Mouse (Mus musculus) myocyte (in vitro differentiated cells): ENCODE measurements around the gene Nfia. TPM values are rescaled to one million over a fixed set of nuclear protein-coding genes. Genes with fewer than 3 reads are reported as not detected.

Experiments
- H3K27me3 ChIP-seq: one replicate; pipeline ENCODE4 v1.6.1; 2011; ENCODE audit not compliant: control insufficient read depth, insufficient read depth, insufficient read length
- H3K36me3 ChIP-seq: one replicate; pipeline ENCODE4 v1.6.1; 2011; ENCODE audit not compliant: control insufficient read depth, insufficient read depth
- H3K4me2 ChIP-seq: one replicate; pipeline ENCODE4 v1.6.1; 2011; ENCODE audit warnings: low read depth, control low read depth
- H3K4me3 ChIP-seq: one replicate; pipeline ENCODE4 v1.5.1; 2011; ENCODE audit warnings: mild to moderate bottlenecking, control low read depth, moderate library complexity
- H3K79me2 ChIP-seq: one replicate; pipeline ENCODE4 v1.6.1; 2011; ENCODE audit not compliant: control insufficient read depth, insufficient read depth
- H3ac ChIP-seq: one replicate; pipeline ENCODE4 v1.6.1; 2011; ENCODE audit not compliant: control insufficient read depth, insufficient read length
- CEBPB ChIP-seq: IDR thresholded peaks from 2 replicates; pipeline ENCODE4 v1.6.1; 2011; ENCODE audit warnings: mild to moderate bottlenecking, moderate library complexity; ENCODE audit not compliant: poor library complexity, insufficient read depth, severe bottlenecking
- E2F4 ChIP-seq: IDR thresholded peaks from one replicate; pipeline ENCODE4 v1.6.1; 2011; ENCODE audit warnings: mild to moderate bottlenecking, control low read depth, moderate library complexity; ENCODE audit not compliant: insufficient read depth
- MAX ChIP-seq: IDR thresholded peaks from one replicate; pipeline ENCODE4 v1.6.1; 2011; ENCODE audit warnings: low read depth, mild to moderate bottlenecking, control low read depth
- MYOD1 ChIP-seq, 3 experiments: IDR thresholded peaks; one replicate each; pipeline ENCODE4 v1.6.1; 2011; ENCODE audit warnings: control low read depth in 2 of 3, low read depth in 2 of 3, mild to moderate bottlenecking in 2 of 3, moderate library complexity in 1 of 3; ENCODE audit not compliant: insufficient read length in 2 of 3, control insufficient read depth in 1 of 3
- MYOG ChIP-seq, 3 experiments: IDR thresholded peaks; one replicate each; pipeline ENCODE4 v1.6.1; 2011; ENCODE audit warnings: control low read depth in 2 of 3, low read depth in 2 of 3, mild to moderate bottlenecking in 2 of 3; ENCODE audit not compliant: insufficient read length in 2 of 3, control insufficient read depth in 1 of 3, insufficient read depth in 1 of 3
- POLR2A ChIP-seq: IDR thresholded peaks from one replicate; pipeline ENCODE4 v1.6.1; 2011; ENCODE audit warnings: low read depth, mild to moderate bottlenecking, control low read depth, moderate library complexity; ENCODE audit not compliant: insufficient read length
- POLR2AphosphoS2 ChIP-seq: IDR thresholded peaks from one replicate; pipeline ENCODE4 v1.6.1; 2011; ENCODE audit warnings: low read depth, control low read depth; ENCODE audit not compliant: insufficient read length
- REST ChIP-seq: IDR thresholded peaks from one replicate; pipeline ENCODE4 v1.6.1; 2011; ENCODE audit warnings: mild to moderate bottlenecking, control low read depth, moderate library complexity; ENCODE audit not compliant: insufficient read depth, insufficient read length
- SRF ChIP-seq: IDR thresholded peaks from one replicate; pipeline ENCODE4 v1.6.1; 2011; ENCODE audit warnings: low read depth; ENCODE audit not compliant: control insufficient read depth, insufficient read length
- TCF12 ChIP-seq: IDR thresholded peaks from one replicate; pipeline ENCODE4 v1.6.1; 2011; ENCODE audit warnings: mild to moderate bottlenecking, control low read depth; ENCODE audit not compliant: poor library complexity, insufficient read depth, severe bottlenecking
- TCF3 ChIP-seq: IDR thresholded peaks from one replicate; pipeline ENCODE4 v1.6.1; 2011; ENCODE audit warnings: low read depth, control low read depth; ENCODE audit not compliant: insufficient read length
- USF1 ChIP-seq: IDR thresholded peaks from one replicate; pipeline ENCODE4 v1.6.1; 2011; ENCODE audit warnings: low read depth, mild to moderate bottlenecking, control low read depth, moderate library complexity
- polyA plus RNA-seq: library from polyadenylated mRNA; unstranded; fragments of >200 nt; fragmentation: generic; extraction: Trizol; gene quantifications from one replicate; pipeline ENCODE4 v1.2.1, GENCODE M21; 2012; ENCODE audit warnings: missing spikeins

The Nfia gene
- polyA plus RNA-seq, 1 experiment, result 0.25 TPM

- peaks cover 26% of the 10 kb centered on the region for H3K27me3 ChIP-seq
- H3K4me2 ChIP-seq, result peak overlapping the region; percentile 74
- no peaks in the 10 kb centered on the region for H3K36me3 ChIP-seq
- TF ChIP-seq E2F4, result no peak
- no peak for TF ChIP-seq SRF
- peak overlapping the region; percentile 8 for H3ac ChIP-seq
- no peaks in the 10 kb centered on the region for H3K79me2 ChIP-seq
- H3K4me3 ChIP-seq, result no peak overlapping the region
Measured at GRCm38 (mm10) chr4:97778211-97779002, 5.9 kb downstream of the Nfia start.

GRCm38 (mm10) chr4:97779003-97779930, 6.7 kb downstream of the Nfia start:
- Histone ChIP-seq H3K79me2 (no peaks in the 10 kb centered on the region), H3K36me3 (no peaks in the 10 kb centered on the region), H3K4me2 (no peak overlapping the region), H3ac (no peak overlapping the region), H3K27me3 (peaks cover 26% of the 10 kb centered on the region), H3K4me3 (no peak overlapping the region)
- TF ChIP-seq MAX, result no peak
- no peak for TF ChIP-seq TCF3
- no peak for TF ChIP-seq MYOD1 (IDR thresholded peaks at IDR 0.05; ENCODE audit: control insufficient read depth in 1 of 3, insufficient read length in 2 of 3, low read depth in 2 of 3)
- no peak for TF ChIP-seq CEBPB
- TF ChIP-seq E2F4, result no peak
- no peak for TF ChIP-seq TCF12
- no peak for TF ChIP-seq MYOG (IDR thresholded peaks at IDR 0.05; ENCODE audit: control insufficient read depth in 1 of 3, insufficient read depth in 1 of 3, insufficient read length in 2 of 3, low read depth in 2 of 3)
- TF ChIP-seq USF1, result no peak
- no peak for TF ChIP-seq REST
- TF ChIP-seq SRF, result no peak
- no peak for TF ChIP-seq POLR2A
- no peak for TF ChIP-seq POLR2AphosphoS2

GRCm38 (mm10) chr4:97780024-97780423, 7.5 kb downstream of the Nfia start:
- no peak overlapping the region for H3ac ChIP-seq
- TF ChIP-seq CEBPB, result no peak
- no peak for TF ChIP-seq TCF12
- TF ChIP-seq POLR2A, result no peak
- TF ChIP-seq USF1, result no peak
- no peak for TF ChIP-seq MAX
- no peak for TF ChIP-seq MYOG (IDR thresholded peaks at IDR 0.05; ENCODE audit: control insufficient read depth in 1 of 3, insufficient read depth in 1 of 3, insufficient read length in 2 of 3, low read depth in 2 of 3)
- TF ChIP-seq REST, result no peak
- no peak for TF ChIP-seq SRF
- no peak for TF ChIP-seq POLR2AphosphoS2
- TF ChIP-seq E2F4, result no peak
- no peaks in the 10 kb centered on the region for H3K79me2 ChIP-seq
- no peak overlapping the region for H3K4me3 ChIP-seq
- H3K36me3 ChIP-seq, result no peaks in the 10 kb centered on the region
- H3K27me3 ChIP-seq, result peaks cover 26% of the 10 kb centered on the region
- H3K4me2 ChIP-seq, result no peak overlapping the region

- Histone ChIP-seq H3K79me2 (no peaks in the 10 kb centered on the region), H3K36me3 (no peaks in the 10 kb centered on the region), H3ac (no peak overlapping the region), H3K4me3 (no peak overlapping the region), H3K4me2 (no peak overlapping the region), H3K27me3 (peaks cover 26% of the 10 kb centered on the region)
- TF ChIP-seq MYOD1 (IDR thresholded peaks at IDR 0.05; ENCODE audit: control insufficient read depth in 1 of 3, insufficient read length in 2 of 3, low read depth in 2 of 3) (no peak), POLR2A (no peak), SRF (no peak), E2F4 (no peak), REST (no peak), TCF12 (no peak), POLR2AphosphoS2 (no peak), MAX (no peak), USF1 (no peak), MYOG (IDR thresholded peaks at IDR 0.05; ENCODE audit: control insufficient read depth in 1 of 3, insufficient read depth in 1 of 3, insufficient read length in 2 of 3, low read depth in 2 of 3) (no peak), CEBPB (no peak)
Measured at GRCm38 (mm10) chr4:97780666-97781435, 8.3 kb downstream of the Nfia start.
